Mouse (Mus musculus): ENCODE results near the gene Mnd1.

Mnd1 gene

DNA sequence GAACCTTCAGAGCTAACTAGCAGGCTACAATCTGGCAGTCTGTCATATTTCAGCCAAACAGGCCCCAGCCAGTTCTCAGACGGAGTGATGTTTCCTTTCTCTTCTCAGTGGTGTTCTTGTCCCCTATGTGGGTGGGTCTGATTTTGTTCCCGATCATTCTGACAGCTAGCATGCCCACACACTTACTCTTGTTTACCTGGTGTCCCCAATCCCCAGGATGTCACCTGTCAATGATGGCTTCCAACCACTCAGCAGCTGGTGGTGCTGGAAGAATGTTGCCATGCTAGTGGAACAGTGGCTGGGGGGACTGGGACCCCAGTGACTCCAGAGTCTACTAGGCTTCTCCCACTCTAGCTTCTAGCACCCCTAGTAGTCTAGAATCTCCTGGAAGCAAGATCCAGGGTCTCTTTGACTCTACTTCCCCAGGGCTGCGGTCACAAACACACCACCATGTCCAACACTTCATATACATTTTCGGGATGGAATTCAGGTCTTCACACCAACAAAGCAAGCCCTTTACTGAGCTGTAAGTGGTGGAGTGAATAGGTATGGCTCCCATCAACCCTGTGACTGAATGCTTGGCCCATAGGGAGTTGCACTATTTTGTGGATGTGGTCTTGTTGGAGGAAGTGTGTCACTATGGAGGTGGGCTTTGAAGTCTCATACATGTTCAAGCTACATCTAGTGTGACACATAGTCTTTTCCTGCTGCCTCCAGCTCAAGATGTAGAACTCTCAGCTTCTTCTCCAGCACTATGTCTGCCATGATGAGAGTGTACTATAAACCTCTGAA lies 2.2 kb upstream of the Mnd1 start:
- DNase-seq (ENCODE audit: inconsistent age in 2 of 2, low spot score in 1 of 2), result no peak

DNA sequence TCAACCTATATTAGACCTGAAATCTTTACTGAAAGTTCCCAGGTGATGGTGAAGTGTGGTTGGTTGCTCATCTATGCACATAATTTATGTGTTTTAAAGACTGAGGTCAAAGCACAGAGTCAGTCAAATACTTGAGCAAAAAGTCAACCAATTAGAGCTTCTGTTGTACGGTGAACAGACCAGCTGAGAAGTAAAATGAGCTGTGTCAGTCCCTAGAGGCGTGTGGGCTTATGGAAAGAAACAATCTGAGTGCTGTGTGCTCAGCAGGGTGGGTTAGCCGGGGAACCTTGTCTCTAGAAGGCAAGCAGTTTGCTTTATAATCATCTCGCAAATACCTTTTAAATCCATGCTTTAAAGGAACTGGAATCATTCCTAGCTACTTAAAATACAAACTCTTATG lies 1.4 kb upstream of the Mnd1 start:
- no peak for DNase-seq (ENCODE audit: inconsistent age in 2 of 2, low spot score in 1 of 2)

DNA sequence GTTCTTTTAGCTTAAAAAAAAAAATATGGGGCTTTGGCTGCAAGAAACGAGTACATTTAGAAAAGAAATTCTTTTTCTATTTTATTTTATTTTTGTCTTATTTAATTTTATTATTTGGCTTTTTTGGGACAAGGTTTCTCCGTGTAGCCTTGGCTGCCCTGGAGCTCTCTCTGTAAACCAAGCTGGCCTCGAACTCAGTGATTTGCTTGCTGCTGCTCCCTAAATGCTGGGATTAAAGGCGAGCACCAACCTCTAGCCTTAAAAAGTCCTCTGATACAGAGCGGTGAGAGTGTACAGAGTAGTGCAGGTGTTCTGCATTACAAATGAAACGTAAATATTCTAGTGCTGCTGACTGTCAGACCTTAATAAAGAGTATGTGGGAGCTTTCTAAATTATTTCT lies 519 bp upstream of the Mnd1 start:
- peak; percentile 18 to 52 for DNase-seq (ENCODE audit: inconsistent age in 2 of 2, low spot score in 1 of 2)

DNA sequence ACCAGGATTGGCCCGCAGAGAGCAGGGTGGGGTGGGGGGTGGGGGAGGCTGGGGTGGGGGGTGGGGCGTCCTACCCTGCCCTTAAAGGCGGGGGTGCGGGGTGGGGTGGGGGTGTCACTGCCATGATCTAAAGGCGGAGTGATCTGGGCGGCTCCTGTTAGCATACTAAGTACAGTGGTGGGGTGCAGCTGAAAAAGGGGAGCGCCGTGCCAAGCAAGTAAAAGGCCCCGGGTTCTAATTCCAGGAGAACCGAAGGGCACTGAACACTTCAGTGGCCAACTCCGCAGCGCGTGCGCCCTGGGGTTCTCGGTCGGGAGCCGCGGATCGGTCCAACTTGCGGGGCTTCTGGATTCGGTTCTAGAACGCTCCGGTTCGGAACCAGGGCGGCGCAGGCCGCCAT lies 440 bp downstream of the Mnd1 start:
- DNase-seq (ENCODE audit: inconsistent age in 2 of 2, low spot score in 1 of 2), result no peak

DNA sequence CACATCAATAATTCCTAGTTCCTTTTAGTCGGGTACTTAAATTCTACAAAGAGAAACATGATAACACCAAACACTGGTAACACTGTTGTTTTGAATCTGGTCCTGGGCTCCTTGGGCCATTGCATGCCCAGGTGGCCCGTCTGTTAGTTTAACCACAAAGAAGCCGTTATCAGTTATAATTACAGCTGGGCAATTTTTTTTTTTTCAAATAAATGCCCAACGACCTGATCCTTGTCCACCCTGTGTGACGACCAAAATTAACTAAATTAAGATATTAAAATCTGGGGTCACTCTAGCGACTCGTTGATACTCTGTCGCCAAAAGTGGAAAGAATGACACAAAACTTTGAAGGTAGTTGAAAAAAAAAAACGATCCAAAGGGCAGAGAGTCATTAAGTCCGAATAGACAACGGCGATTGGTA lies 855 bp downstream of the Mnd1 start:
- peak in 1 of 2 experiments; percentile 32 for DNase-seq (ENCODE audit: inconsistent age in 2 of 2, low spot score in 1 of 2)

DNA sequence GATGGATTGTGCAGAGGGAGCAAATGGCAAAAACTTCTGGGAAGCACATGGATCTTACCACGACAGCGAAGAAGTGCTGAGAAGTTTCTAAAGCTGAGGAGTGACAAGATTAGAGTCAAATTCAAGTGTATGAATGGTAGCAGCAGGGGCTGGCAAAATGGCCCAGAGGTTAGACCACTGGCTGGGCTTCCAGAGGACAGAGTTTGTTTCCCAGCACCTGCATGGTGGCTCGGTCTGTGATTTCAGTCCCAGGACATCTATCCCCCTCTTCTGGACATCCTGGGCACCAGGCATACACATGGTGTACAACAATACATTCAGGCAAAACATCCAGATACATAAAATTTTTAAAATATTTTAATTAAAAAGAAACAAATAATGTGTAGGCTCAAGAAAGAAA lies 5.8 kb downstream of the Mnd1 start:
- DNase-seq (ENCODE audit: inconsistent age in 2 of 2, low spot score in 1 of 2), result no peak

DNA sequence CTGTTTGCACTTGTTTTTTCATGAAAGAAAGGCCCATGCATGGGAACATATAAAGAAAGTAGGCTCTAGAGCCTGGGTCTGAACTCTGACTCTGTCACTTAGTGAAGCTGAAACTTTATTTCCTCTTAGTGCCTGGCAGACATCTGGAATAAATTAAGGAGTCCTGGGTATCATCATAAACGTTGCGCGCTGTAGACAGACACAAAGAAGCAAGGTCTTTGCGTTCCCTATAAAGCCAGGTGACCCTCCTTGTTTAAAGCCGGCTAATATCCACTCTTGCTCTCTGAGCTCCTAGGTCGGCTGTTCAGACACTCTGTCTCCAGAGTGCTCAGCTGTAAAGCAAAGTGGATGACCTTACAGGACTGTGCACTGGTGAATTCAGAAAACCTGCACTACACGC lies 14.6 kb downstream of the Mnd1 start:
- DNase-seq (ENCODE audit: inconsistent age in 2 of 2, low spot score in 1 of 2), result no peak

DNA sequence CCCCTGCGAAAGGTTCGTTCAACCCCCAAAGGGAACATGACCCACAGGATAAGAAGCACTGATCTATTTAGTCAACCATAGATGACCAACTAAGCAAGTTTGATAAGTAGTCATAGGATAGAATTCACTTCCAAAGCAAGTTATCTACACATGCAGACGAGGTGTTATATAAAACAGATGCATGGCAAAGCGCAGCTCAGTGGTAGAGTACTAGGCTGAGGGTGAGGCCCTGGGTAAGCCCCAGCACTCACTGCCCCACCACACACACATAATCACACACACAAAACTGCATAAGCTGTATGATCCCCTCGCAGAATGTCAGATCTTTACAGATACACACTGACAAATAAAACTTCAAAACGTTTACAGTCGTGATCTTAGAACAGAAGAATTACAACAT lies 19.1 kb downstream of the Mnd1 start:
- no peak for DNase-seq (ENCODE audit: inconsistent age in 2 of 2, low spot score in 1 of 2)

DNA sequence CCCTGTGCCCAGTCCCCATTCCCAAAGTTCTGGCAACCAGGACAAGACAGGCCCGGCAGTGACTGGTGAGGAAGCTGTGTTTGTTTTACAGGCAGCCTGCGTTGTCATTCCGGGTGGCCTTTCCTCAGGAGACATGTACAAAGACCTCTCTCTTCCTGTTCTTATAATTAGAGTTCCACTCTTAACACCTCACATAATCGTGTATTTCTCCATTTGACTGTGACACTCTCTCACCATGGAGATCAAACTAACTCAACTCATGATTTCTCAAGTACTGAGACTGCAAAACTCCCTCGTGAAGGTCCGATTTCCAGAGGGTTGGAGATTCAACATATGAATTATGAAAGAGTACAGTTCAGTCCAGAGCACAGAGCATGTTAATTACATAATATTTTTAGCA lies 19.7 kb downstream of the Mnd1 start:
- DNase-seq (ENCODE audit: inconsistent age in 2 of 2, low spot score in 1 of 2), result no peak

DNA sequence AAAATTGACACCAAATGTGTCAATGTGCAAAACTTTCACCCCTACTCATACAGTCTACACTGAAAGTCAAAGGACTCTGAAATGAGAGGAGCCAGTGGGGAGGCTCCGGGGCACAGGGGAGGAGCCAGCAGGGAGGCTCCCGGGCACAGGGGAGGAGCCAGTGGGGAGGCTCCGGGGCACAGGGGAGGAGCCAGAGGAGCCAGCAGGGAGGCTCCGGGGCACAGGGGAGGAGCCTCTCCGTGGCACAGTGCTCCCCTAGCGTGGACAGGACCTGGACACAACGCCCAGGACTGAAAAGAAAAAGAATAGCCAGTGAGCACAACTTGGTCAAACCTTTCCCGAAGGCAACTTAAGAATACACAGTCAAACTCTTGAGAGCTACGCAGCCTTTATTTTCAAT lies 20.2 kb downstream of the Mnd1 start:
- peak; percentile 31 to 65 for DNase-seq (ENCODE audit: inconsistent age in 2 of 2, low spot score in 1 of 2)

DNA sequence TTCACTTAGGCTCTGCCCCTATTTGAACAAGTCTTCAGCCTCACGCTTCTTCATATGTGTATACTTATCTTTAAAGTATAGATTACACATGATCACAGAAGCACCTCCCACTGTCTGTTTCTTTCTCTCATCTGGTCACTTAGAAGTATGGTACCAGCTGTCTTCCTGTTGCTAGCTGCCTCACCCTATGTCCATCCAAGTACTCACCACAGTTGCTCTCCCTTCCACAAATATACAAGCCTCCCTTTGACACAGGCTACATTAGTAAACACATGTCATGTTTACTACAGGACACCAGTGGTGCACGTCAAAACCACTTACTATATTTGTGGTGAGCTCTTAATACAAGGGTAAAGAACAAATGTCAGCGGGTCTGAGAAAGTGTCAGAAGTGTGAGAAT lies 24.2 kb downstream of the Mnd1 start:
- no peak for DNase-seq (ENCODE audit: inconsistent age in 2 of 2, low spot score in 1 of 2)

DNA sequence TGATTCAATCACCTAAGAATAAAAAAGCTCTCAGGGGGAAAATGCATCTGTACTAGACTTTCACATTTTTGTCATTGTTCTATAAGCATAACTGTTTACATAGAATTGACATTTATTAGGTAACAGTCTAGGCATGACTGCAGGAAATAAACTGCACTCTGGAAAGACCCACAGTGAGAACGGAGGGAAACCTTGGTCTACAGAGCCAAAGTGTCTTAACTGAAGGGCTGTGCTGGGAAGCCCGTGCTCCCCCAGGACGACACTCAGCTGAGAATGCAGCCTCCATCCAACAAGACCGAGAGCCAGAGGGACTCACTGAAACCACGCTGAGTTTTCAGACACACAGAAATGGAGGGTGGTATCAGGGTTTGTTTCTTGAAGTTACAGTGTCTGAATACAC lies 24.8 kb downstream of the Mnd1 start:
- DNase-seq (ENCODE audit: inconsistent age in 2 of 2, low spot score in 1 of 2), result no peak

DNA sequence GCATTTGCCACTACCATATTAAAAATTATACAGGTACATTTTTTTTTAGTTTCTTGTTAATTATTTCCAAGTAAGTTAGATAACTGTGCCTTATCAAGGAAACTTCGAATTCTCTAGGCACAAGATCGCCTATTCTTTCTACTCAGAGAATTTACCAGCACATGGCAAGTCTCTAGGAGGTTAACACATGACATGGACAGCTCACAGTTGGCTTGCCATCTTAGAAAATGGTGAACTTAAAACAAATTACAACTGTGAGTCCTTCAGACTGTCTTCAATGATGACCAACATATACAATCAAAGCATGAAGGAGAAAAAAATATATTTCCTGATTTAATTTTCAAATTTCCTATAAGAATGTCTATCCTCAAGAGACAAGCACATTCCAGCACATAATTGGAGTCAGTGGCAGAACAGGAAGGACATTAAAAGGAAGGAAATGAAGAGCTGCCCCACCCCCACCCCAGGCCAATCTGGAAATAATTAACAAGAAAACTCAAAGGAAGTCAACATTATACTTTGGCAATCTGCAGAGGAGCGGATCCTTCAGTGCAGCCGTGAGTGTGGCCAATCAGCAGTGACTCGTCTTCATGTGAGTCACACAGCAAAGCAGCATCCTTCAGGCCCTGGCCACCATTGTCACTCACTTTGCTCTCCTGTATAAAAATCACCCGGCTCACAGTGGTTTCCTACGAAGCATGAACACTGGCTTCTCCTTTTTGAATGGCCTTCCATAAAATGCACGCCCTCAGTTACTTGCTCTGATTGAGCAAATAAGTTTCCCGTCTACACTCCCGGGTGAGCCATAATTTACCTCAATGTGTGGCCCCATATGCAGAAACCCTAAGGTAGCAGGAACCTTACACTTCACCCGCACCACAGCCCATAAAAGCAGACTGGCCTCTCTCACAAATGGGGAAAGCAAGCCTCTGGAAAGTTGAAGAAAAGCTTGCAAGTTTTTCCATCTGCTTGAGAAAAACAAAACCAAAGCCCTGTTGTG lies 26.4 kb downstream of the Mnd1 start:
- peak; percentile 17 to 40 for DNase-seq (ENCODE audit: inconsistent age in 2 of 2, low spot score in 1 of 2)

DNA sequence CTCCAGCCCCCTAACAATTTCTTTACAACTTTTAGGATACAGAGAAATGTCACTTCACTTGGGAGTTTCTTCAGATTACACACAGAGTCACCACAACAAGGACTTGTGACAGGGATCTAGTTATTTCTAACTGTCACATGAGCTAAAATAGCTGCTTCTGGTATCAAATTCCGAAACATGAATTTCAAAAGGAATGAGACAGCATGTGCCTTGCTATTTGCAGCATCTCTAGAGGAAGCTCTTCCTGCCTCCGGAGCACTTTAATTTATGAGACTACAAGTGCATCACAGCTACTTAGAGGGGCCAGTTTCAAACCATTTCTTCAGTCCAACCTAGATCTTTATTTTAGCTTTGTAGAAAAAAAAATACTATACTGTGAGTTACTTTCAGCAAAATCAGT lies 28.2 kb downstream of the Mnd1 start:
- DNase-seq (ENCODE audit: inconsistent age in 2 of 2, low spot score in 1 of 2), result no peak

DNA sequence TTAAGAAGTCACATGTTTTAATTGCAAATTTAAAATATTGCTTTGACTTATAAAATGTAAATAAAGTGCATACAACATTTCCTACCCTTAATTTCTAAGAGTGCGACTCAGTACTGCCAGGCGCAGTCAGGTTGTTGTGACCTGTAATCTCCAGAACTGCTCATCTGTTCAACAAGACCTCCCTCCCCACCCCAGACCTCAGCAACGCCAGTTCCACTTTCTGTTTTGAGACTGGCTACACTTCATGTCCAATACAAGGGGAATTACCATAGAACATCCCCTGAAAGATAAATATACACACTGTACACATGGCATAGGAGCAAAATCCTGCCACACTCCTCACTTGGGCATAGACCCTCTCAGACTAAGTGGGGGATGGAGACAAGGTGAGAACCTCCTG lies 28.9 kb downstream of the Mnd1 start:
- DNase-seq (ENCODE audit: inconsistent age in 2 of 2, low spot score in 1 of 2), result no peak

DNA sequence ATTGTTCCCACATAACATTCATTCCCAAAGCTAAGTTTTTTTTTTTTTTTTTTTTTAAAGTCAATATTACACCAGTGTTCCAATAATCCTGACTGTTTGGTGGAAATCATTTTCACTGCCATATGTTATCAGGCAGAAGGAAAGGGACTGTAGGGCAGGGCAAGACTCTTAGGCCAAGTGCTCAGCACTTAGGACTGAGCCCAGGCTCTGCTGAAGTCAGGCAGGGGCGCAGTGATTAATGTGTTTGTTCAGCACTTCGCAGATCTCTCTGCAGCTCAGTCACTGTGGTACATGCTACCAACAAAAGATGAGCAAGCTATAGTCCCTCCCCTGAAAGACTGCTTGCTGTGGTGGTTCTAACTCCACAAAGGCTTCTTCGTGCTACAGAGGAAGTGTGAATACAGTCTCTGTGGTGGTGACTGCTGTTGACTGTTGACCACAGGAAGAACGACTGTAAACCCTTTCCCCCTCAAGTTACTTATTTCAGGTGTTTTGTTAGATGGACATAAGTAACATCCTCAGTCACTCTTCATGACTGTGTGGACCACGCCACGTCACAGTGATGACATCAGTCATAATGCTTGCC lies 29.8 kb downstream of the Mnd1 start:
- DNase-seq (ENCODE audit: inconsistent age in 2 of 2, low spot score in 1 of 2), result no peak

DNA sequence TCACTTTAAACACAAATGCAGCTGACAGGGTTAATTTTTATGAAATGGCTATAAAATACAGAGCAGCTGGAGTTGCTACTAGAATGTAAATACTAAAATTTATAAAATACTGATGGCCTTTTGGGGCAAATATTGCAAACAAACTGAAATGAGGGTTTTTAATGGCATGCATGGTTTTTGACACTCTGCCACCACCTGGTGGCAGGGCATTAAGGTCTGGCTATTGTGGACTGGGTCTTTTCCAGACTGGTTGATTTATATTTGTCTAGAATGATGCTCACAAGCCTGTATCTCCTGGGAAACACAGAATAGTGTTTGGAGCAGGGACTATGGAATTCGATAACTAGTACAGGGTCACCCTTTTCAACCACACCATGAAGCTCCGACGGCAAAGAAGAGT lies 32.1 kb downstream of the Mnd1 start:
- DNase-seq (ENCODE audit: inconsistent age in 2 of 2, low spot score in 1 of 2), result peak; percentile 26 to 75

DNA sequence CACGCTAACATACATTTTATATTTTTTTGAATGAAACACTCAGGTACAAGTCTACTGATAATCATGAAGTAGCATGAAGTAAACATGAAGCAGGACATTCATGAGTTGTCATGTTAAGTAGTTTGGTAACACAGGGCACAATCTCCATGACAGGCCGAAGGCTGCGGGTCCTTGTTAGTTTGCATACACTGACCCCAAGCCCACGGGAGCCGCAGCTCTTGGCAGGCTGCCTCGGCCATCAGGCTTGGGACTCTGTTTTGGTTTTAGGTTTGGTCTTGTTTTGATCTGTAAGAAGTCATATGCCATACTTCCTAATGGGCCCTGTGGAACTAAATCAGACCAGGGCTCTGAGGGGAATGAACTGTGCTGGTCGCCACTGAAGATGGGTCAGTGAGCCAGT lies 36.9 kb downstream of the Mnd1 start:
- no peak for DNase-seq (ENCODE audit: inconsistent age in 2 of 2, low spot score in 1 of 2)

DNA sequence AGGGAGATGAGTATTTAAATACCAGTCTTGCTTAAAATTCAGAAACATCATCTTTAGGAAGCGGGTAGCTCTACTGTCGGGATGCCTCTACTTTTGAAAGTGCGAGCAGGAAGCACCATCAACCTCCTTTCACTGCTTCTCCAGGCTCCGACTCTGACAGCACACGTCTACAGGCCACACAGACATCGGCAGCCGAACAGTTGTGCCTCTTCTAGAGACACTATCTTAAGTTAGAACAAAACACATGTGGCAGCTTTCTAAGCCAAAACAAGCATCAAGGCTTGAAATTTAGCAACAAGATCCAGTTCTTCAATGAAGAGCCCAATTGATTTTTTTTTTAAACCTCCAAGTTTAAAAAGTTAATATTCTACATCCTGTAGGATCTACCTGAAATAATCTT lies 37.4 kb downstream of the Mnd1 start:
- DNase-seq (ENCODE audit: inconsistent age in 2 of 2, low spot score in 1 of 2), result no peak

DNA sequence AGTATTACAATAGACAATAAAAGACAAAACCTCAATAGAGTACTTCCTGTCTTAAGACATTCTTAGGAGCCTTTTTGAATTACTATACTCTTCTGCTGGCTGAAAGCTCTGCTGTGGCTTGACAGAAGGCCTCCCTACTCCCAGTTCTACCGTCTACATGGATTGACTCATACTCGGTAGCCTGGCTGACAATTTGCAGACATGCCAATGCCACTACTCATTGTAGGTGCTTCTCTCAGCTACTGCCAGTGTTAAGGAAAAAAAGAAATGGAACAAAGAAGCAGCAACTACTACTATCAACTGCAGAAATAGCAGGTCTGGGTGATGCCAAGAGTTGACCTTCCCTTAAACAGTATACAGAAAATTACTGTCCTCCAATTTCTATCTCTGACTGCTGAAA lies 47.0 kb downstream of the Mnd1 start:
- peak in 1 of 2 experiments; percentile 42 for DNase-seq (ENCODE audit: inconsistent age in 2 of 2, low spot score in 1 of 2)

DNA sequence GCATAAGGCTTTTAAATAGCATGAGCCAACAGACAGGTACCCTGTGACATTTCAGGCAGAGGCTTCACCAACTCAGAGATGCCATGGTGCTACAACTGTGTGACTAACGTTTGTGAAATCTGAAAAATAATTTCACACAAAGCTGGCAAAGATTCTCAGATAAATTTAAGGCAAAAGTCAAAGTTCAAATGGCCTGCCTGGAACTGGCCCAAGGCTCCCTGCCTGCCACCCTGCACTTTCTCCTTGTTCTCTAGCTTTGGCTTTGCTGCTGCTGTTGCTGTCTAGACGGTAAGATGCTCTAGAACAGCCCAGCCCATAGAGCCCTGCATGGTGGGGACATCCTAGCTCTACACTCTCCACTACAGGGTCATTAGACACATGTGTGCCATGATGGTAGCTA lies 49.5 kb downstream of the Mnd1 start:
- DNase-seq (ENCODE audit: inconsistent age in 2 of 2, low spot score in 1 of 2), result peak in 1 of 2 experiments; percentile 67

DNA sequence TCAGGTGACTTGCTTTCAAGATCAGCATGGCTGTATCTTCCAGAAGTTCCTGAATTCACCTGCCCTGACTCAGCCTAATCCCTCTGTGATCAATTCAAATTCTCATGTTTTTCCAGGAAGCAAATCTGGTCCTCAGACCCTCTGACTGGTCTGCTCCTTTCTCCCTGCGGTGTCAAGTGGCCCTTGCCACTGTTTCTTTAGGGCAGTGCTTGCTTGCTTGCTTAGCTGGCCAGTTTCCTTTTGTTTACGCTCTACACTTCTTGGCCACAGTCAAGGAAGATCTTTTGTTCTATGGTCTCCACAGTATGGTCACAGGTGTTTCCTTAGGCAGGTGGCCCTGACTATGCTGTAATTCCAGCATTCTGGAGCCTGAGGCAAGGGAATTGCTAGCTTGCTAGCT lies 52.0 kb downstream of the Mnd1 start:
- no peak for DNase-seq (ENCODE audit: inconsistent age in 2 of 2, low spot score in 1 of 2)
